Mouse (Mus musculus) forebrain, embryonic 11.5 days (tissue): ENCODE measurements at regions not wholly inside any gene's neighbourhood (a gene's known extent, or its start where the extent isn't known, plus 50 kb on each side); places are given as distances from the start of the nearest gene placed in this dataset.
"Not testable (repeated sequence)": the region's sequence is repeated elsewhere in the genome, so short reads cannot be mapped to it uniquely, and the experiment has no call there.

Source experiments
- ATAC-seq: fragments of 200-750 bp; cut with Nextera tagmentation; replicated peaks from 2 replicates; pipeline ENCODE4 v1.8.0; 2017; ENCODE audit warnings: moderate TSS enrichment; ENCODE audit not compliant: low FRiP score
- DNase-seq: peaks from one replicate; pipeline ENCODE4 v3.0.0-alpha.2; 2017; ENCODE audit warnings: low spot score
- H3K27ac ChIP-seq: fragments of 300-500 bp; sonication (generic); 2 replicates; pipeline ENCODE4 v1.5.1; 2014; ENCODE audit warnings: low read depth, low read length
- H3K27me3 ChIP-seq: fragments of 300-500 bp; sonication (generic); 2 replicates; pipeline ENCODE4 v1.6.1; 2014; ENCODE audit warnings: mild to moderate bottlenecking, low read length, mixed read lengths; ENCODE audit not compliant: control insufficient read depth, insufficient read depth
- H3K36me3 ChIP-seq: fragments of 300-500 bp; sonication (generic); 2 replicates; pipeline ENCODE4 v1.6.1; 2014; ENCODE audit warnings: mild to moderate bottlenecking, low read length, moderate library complexity, mixed read lengths; ENCODE audit not compliant: control insufficient read depth, insufficient read depth
- H3K4me1 ChIP-seq: fragments of 300-500 bp; sonication (generic); replicated peaks from 2 replicates; pipeline ENCODE4 v1.6.1; 2014; ENCODE audit warnings: low read length, mixed read lengths; ENCODE audit not compliant: control insufficient read depth, insufficient read depth
- H3K4me2 ChIP-seq: fragments of 300-500 bp; sonication (generic); 2 replicates; pipeline ENCODE4 v1.6.1; 2014; ENCODE audit warnings: low read depth, mild to moderate bottlenecking, low read length, moderate library complexity, mixed read lengths; ENCODE audit not compliant: severe bottlenecking
- H3K4me3 ChIP-seq: fragments of 300-500 bp; sonication (generic); 2 replicates; pipeline ENCODE4 v1.5.1; 2014; ENCODE audit warnings: low read depth, low read length
- H3K9ac ChIP-seq: fragments of 300-500 bp; sonication (generic); 2 replicates; pipeline ENCODE4 v1.6.1; 2014; ENCODE audit warnings: low read length
- H3K9me3 ChIP-seq: fragments of 300-500 bp; sonication (generic); 2 replicates; pipeline ENCODE4 v1.6.1; 2016; ENCODE audit warnings: low read length, mixed read lengths; ENCODE audit not compliant: control insufficient read depth
- WGBS: fragments of 180-500 bp; shearing (Covaris S2); extraction: QIAGEN DNeasy Blood & Tissue Kit; methylation state at CpG from one replicate; pipeline ENCODE4 v1.1.7; 2014; 5-methylcytosine and 5-hydroxymethylcytosine counted together

GRCm38 (mm10) chr10:30295871-30296270 is 95.5 kb upstream of the Cenpw start:
- not testable (repeated sequence) for DNase-seq, H3K36me3 ChIP-seq, H3K4me1 ChIP-seq, ATAC-seq, H3K4me2 ChIP-seq, H3K4me3 ChIP-seq, H3K27me3 ChIP-seq, H3K9ac ChIP-seq, H3K9me3 ChIP-seq, H3K27ac ChIP-seq
- WGBS: no CpG with 5 or more reads among the region's 7 CpGs

- no peaks in the 10 kb centered on the region for H3K9me3 ChIP-seq
- WGBS: 75% methylated on average over 2 of the region's 2 CpGs
- no peaks in the 10 kb centered on the region for H3K36me3 ChIP-seq
- no peak overlapping the region for H3K9ac ChIP-seq
- ATAC-seq (no peak), DNase-seq (no peak)
- no peak overlapping the region for H3K27ac ChIP-seq
- H3K4me2 ChIP-seq: no peak overlapping the region
- no peak overlapping the region for H3K4me3 ChIP-seq
- no peaks in the 10 kb centered on the region for H3K4me1 ChIP-seq
- no peaks in the 10 kb centered on the region for H3K27me3 ChIP-seq
These were observed 81.3 kb upstream of the Cenpw start for GRCm38 (mm10) chr10:30281666-30282065.

GRCm38 (mm10) chr10:30280451-30280850 is 80.1 kb upstream of the Cenpw start:
- Histone ChIP-seq H3K27me3 (no peaks in the 10 kb centered on the region), H3K4me1 (no peaks in the 10 kb centered on the region), H3K4me3 (no peak overlapping the region), H3K9me3 (no peaks in the 10 kb centered on the region), H3K36me3 (no peaks in the 10 kb centered on the region), H3K4me2 (no peak overlapping the region), H3K27ac (no peak overlapping the region), H3K9ac (no peak overlapping the region)
- 90% methylated on average over 1 of the region's 1 CpGs for WGBS
- no peak for ATAC-seq
- DNase-seq: no peak

- H3K4me3 ChIP-seq: no peak overlapping the region
- no peaks in the 10 kb centered on the region for H3K4me1 ChIP-seq
- no peaks in the 10 kb centered on the region for H3K27me3 ChIP-seq
- H3K4me2 ChIP-seq: no peak overlapping the region
- no peak overlapping the region for H3K9ac ChIP-seq
- no peak for ATAC-seq
- H3K9me3 ChIP-seq: no peaks in the 10 kb centered on the region
- H3K36me3 ChIP-seq: no peaks in the 10 kb centered on the region
- H3K27ac ChIP-seq: no peak overlapping the region
- DNase-seq: no peak
- 81% methylated on average over 3 of the region's 3 CpGs for WGBS
These were observed 79.6 kb upstream of the Cenpw start for GRCm38 (mm10) chr10:30279978-30280377.

GRCm38 (mm10) chr10:30278987-30279386 is 78.6 kb upstream of the Cenpw start:
- no peaks in the 10 kb centered on the region for H3K36me3 ChIP-seq
- H3K4me1 ChIP-seq: no peaks in the 10 kb centered on the region
- no peak overlapping the region for H3K4me3 ChIP-seq
- H3K9ac ChIP-seq: no peak overlapping the region
- DNase-seq (no peak), ATAC-seq (no peak)
- no peak overlapping the region for H3K4me2 ChIP-seq
- no peak overlapping the region for H3K27ac ChIP-seq
- H3K27me3 ChIP-seq: no peaks in the 10 kb centered on the region
- H3K9me3 ChIP-seq: no peaks in the 10 kb centered on the region

- 84% methylated on average over 4 of the region's 4 CpGs for WGBS
- Histone ChIP-seq H3K9ac (no peak overlapping the region), H3K4me3 (no peak overlapping the region), H3K4me1 (no peaks in the 10 kb centered on the region), H3K9me3 (no peaks in the 10 kb centered on the region), H3K36me3 (no peaks in the 10 kb centered on the region), H3K4me2 (no peak overlapping the region), H3K27me3 (no peaks in the 10 kb centered on the region), H3K27ac (no peak overlapping the region)
- no peak for DNase-seq
- ATAC-seq: no peak
These were observed 64.8 kb upstream of the Cenpw start for GRCm38 (mm10) chr10:30265129-30265528.

- no peaks in the 10 kb centered on the region for H3K27me3 ChIP-seq
- no peaks in the 10 kb centered on the region for H3K9me3 ChIP-seq
- no peak overlapping the region for H3K4me3 ChIP-seq
- H3K4me2 ChIP-seq: no peak overlapping the region
- no peaks in the 10 kb centered on the region for H3K36me3 ChIP-seq
- H3K4me1 ChIP-seq: no peaks in the 10 kb centered on the region
- ATAC-seq: no peak
- H3K27ac ChIP-seq: no peak overlapping the region
- no peak for DNase-seq
- H3K9ac ChIP-seq: no peak overlapping the region
- WGBS: 85% methylated on average over 3 of the region's 3 CpGs
These were observed 59.4 kb upstream of the Cenpw start for GRCm38 (mm10) chr10:30259716-30260115.

GRCm38 (mm10) chr10:30257889-30258288 is 57.5 kb upstream of the Cenpw start:
- no peaks in the 10 kb centered on the region for H3K27me3 ChIP-seq
- no peak overlapping the region for H3K4me2 ChIP-seq
- H3K36me3 ChIP-seq: no peaks in the 10 kb centered on the region
- DNase-seq (no peak), ATAC-seq (no peak)
- H3K9ac ChIP-seq: no peak overlapping the region
- no peak overlapping the region for H3K4me3 ChIP-seq
- WGBS: 68% methylated on average over 4 of the region's 4 CpGs
- no peaks in the 10 kb centered on the region for H3K9me3 ChIP-seq
- H3K4me1 ChIP-seq: no peaks in the 10 kb centered on the region
- no peak overlapping the region for H3K27ac ChIP-seq
